Mouse (Mus musculus) urinary bladder, postnatal 36 days (tissue): ENCODE data around the gene Rbpj.

Source experiments
- DNase-seq, 2 experiments: peaks; one replicate each; pipeline ENCODE4 v3.0.0; 2022; ENCODE audit warnings: low spot score in 2 of 2, mixed read lengths in 1 of 2

The Rbpj gene

GRCm38 (mm10) chr5:53469098-53469776 lies 3.3 kb downstream of the Rbpj start:
- no peak for DNase-seq

GRCm38 (mm10) chr5:53469777-53470131 lies 3.8 kb downstream of the Rbpj start:
- no peak for DNase-seq

- no peak for DNase-seq
These were observed 4.5 kb downstream of the Rbpj start for GRCm38 (mm10) chr5:53470141-53471079.

DNA sequence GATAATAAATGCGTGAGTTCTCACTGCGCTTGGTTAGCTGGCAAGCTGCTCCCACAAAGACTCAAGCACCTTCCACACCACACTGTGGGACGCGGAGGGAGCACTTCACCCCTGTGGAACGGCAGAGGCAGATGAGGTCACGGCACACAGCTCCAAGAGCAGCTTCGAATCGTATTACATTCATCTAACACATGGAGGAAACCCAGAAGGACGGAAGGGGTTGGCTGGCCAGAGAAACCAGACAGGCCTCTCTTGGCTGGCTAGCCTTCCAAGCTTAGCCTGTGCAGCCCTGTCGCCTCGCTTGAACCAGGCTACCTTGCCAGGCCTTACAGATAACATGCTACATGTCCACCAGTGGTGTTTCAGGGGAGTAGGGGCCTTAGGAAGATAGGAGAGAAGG lies 6.5 kb downstream of the Rbpj start:
- DNase-seq, result peak in 1 of 2 experiments; percentile 24

GRCm38 (mm10) chr5:53479161-53479560 lies 13.2 kb downstream of the Rbpj start:
- DNase-seq, result no peak

DNA sequence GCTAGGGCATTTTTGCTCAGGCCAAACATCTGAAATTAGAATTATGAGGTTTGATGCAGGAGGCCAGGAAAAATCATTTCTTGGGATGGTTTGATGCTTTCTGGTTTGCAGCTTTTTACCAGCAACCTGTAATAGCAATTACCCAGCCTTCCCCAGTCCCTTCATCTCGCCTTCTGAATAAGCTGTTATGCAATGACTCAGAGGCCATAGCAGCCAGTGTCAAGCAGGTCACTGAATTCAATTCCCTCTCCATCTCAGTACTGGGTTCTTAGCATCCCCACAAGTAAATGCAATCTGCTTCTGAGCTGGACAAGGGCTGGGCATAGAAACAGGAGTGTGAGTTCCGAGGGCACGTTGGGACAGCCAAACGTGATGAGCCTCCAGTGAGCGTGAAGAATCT lies 13.9 kb downstream of the Rbpj start:
- DNase-seq, result no peak

DNA sequence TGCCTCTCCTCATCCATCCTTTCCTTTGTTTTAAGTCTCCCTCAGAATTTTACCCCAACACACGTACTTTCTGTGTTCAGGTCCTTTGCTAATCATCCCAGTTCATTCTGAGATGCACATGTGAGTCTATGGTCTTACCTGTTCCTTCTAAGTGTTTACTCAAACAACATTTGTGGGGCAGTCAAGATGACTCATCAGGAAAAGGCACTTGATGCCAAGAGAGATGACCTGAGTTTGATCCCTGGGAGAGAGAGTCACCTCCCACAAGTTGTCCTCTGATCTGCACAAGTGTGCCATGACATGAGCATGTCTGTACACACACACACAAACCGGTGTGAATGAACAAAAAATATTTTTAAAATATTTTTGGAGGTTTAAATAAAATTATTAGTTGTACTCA lies 15.1 kb downstream of the Rbpj start:
- DNase-seq, result peak in 1 of 2 experiments; percentile 23

DNA sequence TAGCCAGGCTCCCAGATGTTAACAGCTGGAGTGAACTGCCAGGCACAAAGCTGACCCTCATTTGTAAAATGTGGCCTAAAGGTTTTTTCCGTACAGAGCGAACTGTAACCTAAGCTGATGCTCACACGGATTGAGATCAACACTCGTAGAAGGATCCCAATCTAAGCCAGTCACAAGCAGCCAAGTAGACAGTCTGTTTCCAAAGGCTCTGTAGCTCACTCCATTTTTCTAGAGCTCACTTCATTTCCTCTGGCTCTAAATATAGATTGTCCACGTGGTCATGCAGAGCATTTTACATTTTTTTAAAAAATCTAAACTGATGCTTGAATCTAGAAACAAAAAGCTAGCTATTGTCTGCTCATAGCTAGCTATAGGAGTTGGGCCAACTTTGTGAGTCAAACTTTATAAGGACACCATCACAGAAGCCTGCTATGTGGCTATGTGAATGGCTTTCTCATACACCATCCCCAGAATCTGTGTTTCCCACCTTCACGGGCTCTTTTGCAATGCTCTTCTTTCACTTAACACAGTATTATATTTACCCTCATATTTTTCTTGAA lies 19.2 kb downstream of the Rbpj start:
- no peak for DNase-seq

GRCm38 (mm10) chr5:53485934-53486475 lies 20.1 kb downstream of the Rbpj start:
- DNase-seq, result no peak

DNA sequence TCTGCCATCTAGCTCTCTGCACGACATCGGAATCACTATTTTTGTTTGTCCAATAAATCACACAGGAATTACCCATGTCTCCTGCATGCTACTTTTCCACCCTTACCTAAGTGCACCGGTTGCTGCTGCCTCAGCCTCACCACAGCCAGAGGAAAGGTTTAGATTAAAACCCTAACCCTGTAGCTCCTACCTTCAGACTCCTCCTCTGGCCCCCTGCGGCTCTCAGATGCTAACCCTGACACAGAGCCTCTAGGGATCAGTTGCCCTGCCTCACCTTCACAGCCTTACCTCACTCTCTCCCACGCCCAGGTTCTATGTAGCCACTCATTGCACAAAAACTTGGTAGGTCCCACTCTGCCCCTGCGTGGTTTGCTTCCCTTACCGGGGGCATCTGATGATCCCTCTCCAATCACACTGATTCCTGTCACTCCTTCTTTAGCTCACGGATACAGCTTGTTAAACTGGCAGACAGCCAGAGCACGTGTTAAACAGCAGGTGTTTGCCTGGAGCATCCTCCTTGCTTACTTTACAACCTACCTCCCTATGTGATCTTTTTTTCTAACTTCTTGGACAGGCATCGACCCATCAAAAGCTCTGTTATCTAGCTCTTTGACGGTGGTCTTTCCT lies 21.1 kb downstream of the Rbpj start:
- no peak for DNase-seq

DNA sequence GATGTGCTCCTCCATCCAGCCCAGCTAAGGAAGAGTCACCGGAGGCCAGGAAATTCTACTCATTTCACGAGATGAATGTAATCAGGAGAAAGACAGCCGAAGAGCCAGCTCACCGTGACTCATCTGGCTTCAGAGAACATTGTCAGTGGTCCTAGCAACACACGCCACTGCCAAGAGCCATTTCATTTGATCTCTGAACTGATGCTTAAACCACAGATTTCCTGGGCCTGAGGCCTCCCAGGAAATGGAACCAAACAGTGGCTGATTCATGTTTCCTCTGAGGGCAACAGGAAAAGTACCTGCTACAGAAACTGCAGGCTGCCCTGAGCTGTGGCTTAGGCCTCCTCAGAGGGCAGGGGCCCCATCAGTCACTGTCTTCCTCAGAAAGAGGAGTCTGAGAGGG lies 24.7 kb downstream of the Rbpj start:
- peak; percentile 37 to 43 for DNase-seq

DNA sequence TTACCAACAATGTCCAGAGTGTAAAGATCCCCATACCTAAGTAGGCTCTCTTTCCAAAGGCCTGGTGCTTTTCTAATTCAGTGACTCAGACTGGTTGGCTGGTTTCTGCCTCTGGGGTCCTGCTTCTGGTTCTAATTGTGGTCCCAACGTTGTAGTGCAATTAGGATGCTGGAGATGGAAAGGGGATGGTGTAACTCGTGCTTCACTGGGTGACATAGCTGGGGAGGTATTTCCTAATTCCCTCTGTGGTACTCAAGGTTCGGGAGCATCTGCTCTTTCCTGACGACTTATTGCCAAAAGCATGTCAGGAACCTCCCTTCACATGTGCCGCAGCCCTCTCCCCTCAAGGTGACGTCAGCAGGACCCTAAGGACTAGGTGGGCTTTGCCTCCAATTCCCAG lies 27.8 kb downstream of the Rbpj start:
- no peak for DNase-seq

DNA sequence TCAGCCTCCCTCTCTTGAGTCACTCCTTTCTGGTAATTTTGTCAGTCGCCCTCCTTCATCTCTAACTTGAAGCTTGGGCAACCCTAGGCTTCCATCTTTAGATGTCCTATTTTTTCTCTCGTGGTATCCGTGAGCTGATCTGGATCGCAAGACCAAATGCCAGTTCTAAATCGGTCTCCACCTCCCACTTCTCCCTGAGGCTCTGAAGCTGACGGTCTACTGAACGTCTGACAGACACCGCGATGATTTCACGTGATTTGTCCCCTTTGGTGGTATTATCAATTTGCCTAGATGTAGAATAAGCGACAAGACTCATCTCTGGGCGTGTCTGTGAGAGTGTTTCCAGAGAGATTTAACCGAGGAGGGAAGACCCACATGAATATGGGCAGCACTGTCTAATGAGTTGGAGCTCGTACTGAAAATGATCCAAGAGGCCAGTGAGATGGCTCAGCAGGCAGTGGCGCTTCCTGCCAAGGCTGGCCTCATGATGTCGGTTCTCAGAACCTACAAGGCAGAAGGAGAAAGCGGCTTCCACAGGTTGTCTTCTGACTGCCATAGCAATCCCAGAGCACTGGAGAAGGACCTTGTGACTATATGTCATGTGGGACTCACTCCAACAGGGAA lies 28.7 kb downstream of the Rbpj start:
- no peak for DNase-seq

GRCm38 (mm10) chr5:53496846-53497549 lies 31.0 kb downstream of the Rbpj start:
- DNase-seq, result no peak

DNA sequence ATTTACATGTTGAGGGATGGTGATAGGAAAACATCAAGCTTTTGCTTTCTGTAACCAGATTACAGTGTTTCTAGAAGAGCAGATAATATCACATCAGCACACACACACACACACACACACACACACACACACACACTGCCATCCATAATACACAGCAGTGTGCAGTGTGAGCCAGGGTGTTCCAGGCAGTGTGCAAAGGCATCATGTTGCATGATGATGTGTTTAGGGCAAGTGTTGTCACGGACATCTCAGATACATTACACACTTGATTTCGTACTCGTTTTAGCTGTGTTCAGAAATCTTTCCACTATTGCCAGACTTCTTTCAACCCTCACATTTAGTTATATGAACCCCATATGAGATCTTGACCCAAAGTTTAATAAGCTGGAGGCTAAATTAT lies 33.6 kb downstream of the Rbpj start:
- DNase-seq, result no peak

DNA sequence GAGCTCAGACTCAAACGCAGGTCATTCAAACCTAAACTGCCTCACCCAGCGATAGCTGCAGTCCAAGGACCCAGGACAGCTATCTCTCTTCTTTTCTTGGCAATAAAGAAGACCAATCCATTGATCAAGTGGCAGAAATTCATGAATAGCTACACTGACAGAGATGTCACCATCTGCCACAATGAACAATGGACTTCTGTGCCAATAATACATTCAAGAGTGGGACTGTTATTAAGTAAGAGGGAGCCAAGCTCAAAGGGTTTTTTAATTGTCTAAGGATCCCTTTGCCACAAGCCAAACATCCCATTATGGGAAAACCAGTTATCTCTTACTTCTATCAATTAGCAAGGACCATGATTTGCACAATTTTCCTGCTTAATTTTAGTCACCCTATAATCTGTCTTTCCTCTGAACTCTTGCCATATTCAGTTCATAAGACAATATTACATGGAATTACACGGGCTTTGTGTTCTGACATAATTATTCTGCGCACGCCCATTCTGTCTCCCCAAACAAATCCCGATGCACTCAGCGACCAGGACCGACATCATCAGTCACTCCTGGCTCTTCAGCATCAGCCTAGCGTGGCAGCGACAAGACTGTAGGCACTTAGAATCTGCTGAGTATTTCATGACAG lies 34.7 kb downstream of the Rbpj start:
- DNase-seq, result no peak

DNA sequence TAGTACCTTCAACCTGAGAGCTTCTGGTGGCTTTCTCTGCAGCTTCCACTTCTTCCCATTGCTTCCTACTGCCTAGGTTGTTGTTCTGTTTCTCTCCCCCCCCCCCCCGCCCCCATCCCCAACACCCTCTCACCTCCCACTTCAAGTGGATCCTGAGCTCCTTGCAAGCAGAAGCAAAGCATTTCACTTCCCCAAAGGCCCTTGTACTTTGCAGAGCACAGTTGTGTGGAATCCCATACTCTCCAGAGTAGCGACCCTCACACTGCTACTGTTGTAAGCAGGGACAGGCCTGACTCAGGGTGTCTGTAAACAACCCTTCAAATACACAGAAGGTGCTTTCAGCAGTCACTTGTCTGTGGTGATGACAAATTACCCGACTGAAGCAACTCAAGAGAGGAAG lies 37.3 kb downstream of the Rbpj start:
- no peak for DNase-seq

- no peak for DNase-seq
These were observed 39.8 kb downstream of the Rbpj start for GRCm38 (mm10) chr5:53505751-53506150.

- no peak for DNase-seq
These were observed 41.4 kb downstream of the Rbpj start for GRCm38 (mm10) chr5:53507371-53507770.

GRCm38 (mm10) chr5:53509465-53509864 lies 43.5 kb downstream of the Rbpj start:
- peak in 1 of 2 experiments; percentile 18 for DNase-seq
